ENCODE assay signal across 13 mouse cellular contexts in the genomic region with DNA sequence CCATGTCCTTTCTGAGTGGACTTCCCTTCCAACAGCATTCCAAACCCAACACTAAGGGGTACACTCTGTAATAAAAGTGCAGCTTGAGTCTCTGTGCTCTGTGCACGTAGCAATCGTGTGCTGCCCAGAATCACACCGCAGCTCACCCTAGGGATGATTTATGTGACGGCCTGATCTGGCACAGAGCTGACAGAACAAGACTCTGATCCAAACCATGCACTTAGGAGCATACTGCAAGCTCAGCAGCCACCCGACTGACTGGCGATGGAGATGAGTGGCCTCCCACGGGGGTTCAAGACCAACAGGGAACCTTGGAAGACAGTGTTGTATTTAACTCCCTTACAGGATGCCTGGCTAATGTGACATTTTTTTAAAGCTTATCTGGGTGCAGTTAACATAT. TPM values are rescaled to one million over a fixed set of nuclear protein-coding genes. Genes with fewer than 3 reads are reported as not detected.
DNase-seq lines count a peak whose midpoint lies in the region; ATAC-seq and TF ChIP-seq lines count a peak whose summit lies in the region.
"Had no signal": no experiment of that assay in that cellular context is flagged by ENCODE, and none has a peak within 500 bp of the region (broad histone marks: within the 10 kb centered on the region; RNA-seq: fewer than 3 reads in every experiment).

No protein-coding gene starts in this region.

- DNase-seq in heart, adult 8-10 months (ENCODE audit: low spot score), result no peak
- no peak for DNase-seq in lung, postnatal 0 days (ENCODE audit: low spot score)
- DNase-seq in lung, postnatal 10 days, result no peak
- peak; percentile 25 for DNase-seq in forelimb bud, embryonic 11.5 days (ENCODE audit: low read depth, low spot score)
- DNase-seq in stomach, postnatal 0 days (ENCODE audit: low spot score), result peak; percentile 25
- no peak for DNase-seq in spleen, adult 12 weeks (ENCODE audit: low spot score)
- DNase-seq: heart, adult 18-20 months; kidney, postnatal 14 days; right cerebral cortex, adult 18-20 months had no signal

- H3K4me2 ChIP-seq in heart, embryonic 14.5 days (ENCODE audit: low read length), result no peak overlapping the region
- H3K4me2 ChIP-seq in lung, postnatal 0 days (replicated peaks; ENCODE audit: low read depth, low read length), result no peak overlapping the region
- no peak overlapping the region for H3K4me2 ChIP-seq in stomach, postnatal 0 days (replicated peaks; ENCODE audit: low read depth)
- H3K4me2 ChIP-seq: embryonic facial prominence, embryonic 13.5 days had no signal

- peak; percentile 66 for ATAC-seq in heart, embryonic 14.5 days (ENCODE audit: insufficient number of reproducible peaks, insufficient read depth, low FRiP score, low read depth)
- no peak for ATAC-seq in lung, postnatal 0 days
- 0 out of 2 replicates have a peak, but pooled peaks have one; percentile 17 for ATAC-seq in stomach, postnatal 0 days (ENCODE audit: low FRiP score, low TSS enrichment)

- no peak overlapping the region for H3K4me3 ChIP-seq in heart, embryonic 14.5 days (ENCODE audit: control insufficient read depth in 1 of 2, insufficient read depth in 1 of 2, low read depth in 1 of 2, low read length in 2 of 2)
- H3K4me3 ChIP-seq in lung, postnatal 0 days (ENCODE audit: low read depth, low read length), result no peak overlapping the region
- no peak overlapping the region for H3K4me3 ChIP-seq in stomach, postnatal 0 days (ENCODE audit: low read depth, low read length)
- H3K4me3 ChIP-seq: embryonic facial prominence, embryonic 13.5 days; myocyte had no signal

- no peaks in the 10 kb centered on the region for H3K27me3 ChIP-seq in heart, embryonic 14.5 days (ENCODE audit: control insufficient read depth, insufficient read depth, low read length)
- no peaks in the 10 kb centered on the region for H3K27me3 ChIP-seq in lung, postnatal 0 days (replicated peaks; ENCODE audit: insufficient read depth, low read length)
- H3K27me3 ChIP-seq in stomach, postnatal 0 days (ENCODE audit: control insufficient read depth, insufficient read depth, low read length), result no peaks in the 10 kb centered on the region
- H3K27me3 ChIP-seq: embryonic facial prominence, embryonic 13.5 days had no signal

- peaks cover 2 to 8% of the 10 kb centered on the region in 2 experiments; a peak in 2 of 4 replicates for H3K4me1 ChIP-seq in heart, embryonic 14.5 days (ENCODE audit: control insufficient read depth in 2 of 2, insufficient read depth in 2 of 2, low read length in 2 of 2)
- H3K4me1 ChIP-seq in lung, postnatal 0 days (ENCODE audit: insufficient read depth, low read depth, low read length), result peaks cover 18% of the 10 kb centered on the region
- H3K4me1 ChIP-seq in stomach, postnatal 0 days (replicated peaks; ENCODE audit: control insufficient read depth, insufficient read depth), result no peaks in the 10 kb centered on the region; the same call in 1 of the 2 replicates

- no peaks in the 10 kb centered on the region for H3K9me3 ChIP-seq in heart, embryonic 14.5 days (ENCODE audit: control insufficient read depth, low read length)
- no peaks in the 10 kb centered on the region for H3K9me3 ChIP-seq in lung, postnatal 0 days (ENCODE audit: low read length)
- H3K9me3 ChIP-seq in stomach, postnatal 0 days (ENCODE audit: control insufficient read depth, low read length), result no peaks in the 10 kb centered on the region
- H3K9me3 ChIP-seq: embryonic facial prominence, embryonic 13.5 days had no signal

- H3K9ac ChIP-seq in heart, embryonic 14.5 days (ENCODE audit: low read length), result no peak overlapping the region
- no peak overlapping the region for H3K9ac ChIP-seq in lung, postnatal 0 days (replicated peaks; ENCODE audit: low read depth)
- no peak overlapping the region for H3K9ac ChIP-seq in stomach, postnatal 0 days (ENCODE audit: low read length)
- H3K9ac ChIP-seq: embryonic facial prominence, embryonic 13.5 days had no signal

- H3K36me3 ChIP-seq in heart, embryonic 14.5 days (ENCODE audit: control insufficient read depth, insufficient read depth, low read length), result no peaks in the 10 kb centered on the region
- no peaks in the 10 kb centered on the region for H3K36me3 ChIP-seq in lung, postnatal 0 days (ENCODE audit: insufficient read depth, low read length)
- H3K36me3 ChIP-seq in stomach, postnatal 0 days (ENCODE audit: control insufficient read depth, insufficient read depth, low read length), result no peaks in the 10 kb centered on the region
- H3K36me3 ChIP-seq: embryonic facial prominence, embryonic 13.5 days had no signal

- no peak overlapping the region for H3K27ac ChIP-seq in heart, embryonic 14.5 days (replicated peaks in 1 of 2; ENCODE audit: control insufficient read depth in 1 of 2, insufficient read depth in 1 of 2, low read depth in 2 of 2, low read length in 2 of 2)
- H3K27ac ChIP-seq in lung, postnatal 0 days (ENCODE audit: low read length), result peak overlapping the region; percentile 34
- H3K27ac ChIP-seq in stomach, postnatal 0 days (replicated peaks), result no peak overlapping the region
- H3K27ac ChIP-seq: embryonic facial prominence, embryonic 13.5 days had no signal

- TF ChIP-seq CTCF in lung, postnatal 0 days (IDR thresholded peaks at IDR 0.05), result no peak
- no peak for TF ChIP-seq CTCF in stomach, postnatal 0 days (IDR thresholded peaks at IDR 0.05; ENCODE audit: low read depth)

- peak; percentile 30; the same call in 1 of the 2 replicates for TF ChIP-seq EP300 in lung, postnatal 0 days (IDR thresholded peaks at IDR 0.05)
- no peak for TF ChIP-seq EP300 in stomach, postnatal 0 days (optimal IDR thresholded peaks at IDR 0.05)

- WGBS in heart, embryonic 14.5 days, result 23% methylated on average over 7 of the region's 7 CpGs
- WGBS in lung, postnatal 0 days, result 14% methylated on average over 7 of the region's 7 CpGs
- 14% methylated on average over 7 of the region's 7 CpGs for WGBS in stomach, postnatal 0 days

RNA-seq across cellular contexts. Expression of gene Spdye4c, which starts 41.4 kb away (rescaled TPM):
- polyA plus RNA-seq in heart, embryonic 14.5 days (2014; fragmentation: Nextera tagmentation; extraction: Ambion mirVana), result not detected in 2 replicates
- total RNA-seq in heart, adult 8-10 months (2022), result not detected
- not detected in 2 replicates for polyA plus RNA-seq in lung, postnatal 0 days (2015; fragmentation: Nextera tagmentation; extraction: Ambion mirVana)
- polyA plus RNA-seq in stomach, postnatal 0 days (2015; fragmentation: Nextera tagmentation; extraction: Ambion mirVana), result not detected in 2 replicates
- total RNA-seq: heart, adult 18-20 months; left cerebral cortex, adult 8-10 months had no signal
- polyA plus RNA-seq: embryonic facial prominence, embryonic 13.5 days; myocyte had no signal

Comparison
In these comparisons a context has a peak if more than half of its experiments do, and no peak if none do; other contexts are left out.
1. DNase-seq: peak in forelimb bud, embryonic 11.5 days (single experiment) and stomach, postnatal 0 days (single experiment); none in heart, adult 8-10 months (single experiment), lung, postnatal 0 days (single experiment), lung, postnatal 10 days (single experiment) and spleen, adult 12 weeks (single experiment).